Mouse (Mus musculus): ENCODE measurements around the gene Olfr1037.
"Not testable (repeated sequence)": the region's sequence is repeated elsewhere in the genome, so short reads cannot be mapped to it uniquely, and the experiment has no call there.

- TF ChIP-seq HCFC1 (IDR thresholded peaks at IDR 0.05; ENCODE audit: low read depth, low read length); MYC (IDR thresholded peaks at IDR 0.05; ENCODE audit: low read depth, low read length); MAX (IDR thresholded peaks at IDR 0.05; ENCODE audit: low read length); USF2 (IDR thresholded peaks at IDR 0.05; ENCODE audit: borderline replicate concordance in 1 of 2, insufficient read depth in 1 of 2, low read depth in 1 of 2, low read length in 2 of 2); EP300 (IDR thresholded peaks at IDR 0.05; ENCODE audit: low read depth in 1 of 2, low read length in 2 of 2); CTCF (IDR thresholded peaks at IDR 0.05 in 2 of 3, conservative IDR thresholded peaks at IDR 0.05 in 1 of 3; ENCODE audit: control insufficient read depth in 1 of 3, insufficient read depth in 1 of 3, low read depth in 2 of 3, low read length in 3 of 3, poor library complexity in 1 of 3, severe bottlenecking in 1 of 3); ZKSCAN1 (IDR thresholded peaks at IDR 0.05; ENCODE audit: low read depth, low read length); POLR2A (IDR thresholded peaks at IDR 0.05; ENCODE audit: control insufficient read depth in 1 of 2, insufficient read depth in 1 of 2, low read depth in 1 of 2, low read length in 2 of 2, poor library complexity in 1 of 2); POLR2AphosphoS5 (IDR thresholded peaks at IDR 0.05; ENCODE audit: borderline replicate concordance, low read depth, low read length); SMC3 (IDR thresholded peaks at IDR 0.05; ENCODE audit: low read depth, low read length); USF1 (IDR thresholded peaks at IDR 0.05; ENCODE audit: low read depth, low read length); ELF1 (IDR thresholded peaks at IDR 0.05; ENCODE audit: low read depth, low read length): not testable (repeated sequence)
Measured at GRCm38 (mm10) chr2:86080478-86080877, 6.7 kb downstream of the Olfr1037 start.
